8 mouse cellular contexts compared by ENCODE assay signal in genomic region chr13:34653391-34653790, GRCm38 (mm10). TPM values are rescaled to one million over a fixed set of nuclear protein-coding genes. Genes with fewer than 3 reads are reported as not detected.
DNase-seq lines count a peak whose midpoint lies in the region; ATAC-seq lines count a peak whose summit lies in the region.

Gene Pxdc1, minus strand, starts transcription at chr13:34653486.

- H3K4me3 ChIP-seq in forebrain, embryonic 16.5 days (replicated peaks; ENCODE audit: low read length): peak within 1 kb of the TSS; percentile 58
- H3K4me3 ChIP-seq in hindbrain, embryonic 14.5 days (replicated peaks; ENCODE audit: low read length): peak within 1 kb of the TSS; percentile 55
- peak within 1 kb of the TSS; percentile 64 for H3K4me3 ChIP-seq in limb, embryonic 13.5 days
- peak within 1 kb of the TSS; percentile 60 for H3K4me3 ChIP-seq in midbrain, embryonic 16.5 days (ENCODE audit: low read depth, low read length)

- H3K9ac ChIP-seq in forebrain, embryonic 16.5 days (replicated peaks; ENCODE audit: low read depth, low read length): peak within 1 kb of the TSS; percentile 64
- peak within 1 kb of the TSS; percentile 63 for H3K9ac ChIP-seq in hindbrain, embryonic 14.5 days
- peak within 1 kb of the TSS; percentile 79 for H3K9ac ChIP-seq in limb, embryonic 13.5 days
- H3K9ac ChIP-seq in midbrain, embryonic 16.5 days (ENCODE audit: low read depth, low read length): peak within 1 kb of the TSS; percentile 59

- 7% methylated on average over 9 of the region's 9 CpGs for whole genome bisulfite sequencing in forebrain, embryonic 16.5 days
- WGBS in hindbrain, embryonic 14.5 days: 3% methylated on average over 9 of the region's 9 CpGs
- WGBS in limb, embryonic 13.5 days: 3% methylated on average over 9 of the region's 9 CpGs
- WGBS in midbrain, embryonic 16.5 days: 4% methylated on average over 9 of the region's 9 CpGs

- H3K9me3 ChIP-seq in forebrain, embryonic 16.5 days (ENCODE audit: control insufficient read depth, low read length): no peaks in the 10 kb centered on the region
- H3K9me3 ChIP-seq in hindbrain, embryonic 14.5 days (ENCODE audit: control insufficient read depth, low read length): no peaks in the 10 kb centered on the region
- H3K9me3 ChIP-seq in limb, embryonic 13.5 days: no peaks in the 10 kb centered on the region
- no peaks in the 10 kb centered on the region for H3K9me3 ChIP-seq in midbrain, embryonic 16.5 days (replicated peaks; ENCODE audit: control insufficient read depth, low read length, poor library complexity, severe bottlenecking)

- peak within 1 kb of the TSS; percentile 82 for H3K4me2 ChIP-seq in forebrain, embryonic 16.5 days (ENCODE audit: low read length)
- H3K4me2 ChIP-seq in hindbrain, embryonic 14.5 days (replicated peaks): peak within 1 kb of the TSS; percentile 98
- H3K4me2 ChIP-seq in limb, embryonic 13.5 days (replicated peaks): peak within 1 kb of the TSS; percentile 87
- H3K4me2 ChIP-seq in midbrain, embryonic 16.5 days (ENCODE audit: low read length): peak within 1 kb of the TSS; percentile 99

- H3K4me1 ChIP-seq in forebrain, embryonic 16.5 days (replicated peaks; ENCODE audit: control insufficient read depth, insufficient read depth, low read length): peaks cover 26% of the 10 kb centered on the region
- peaks cover 20% of the 10 kb centered on the region for H3K4me1 ChIP-seq in hindbrain, embryonic 14.5 days (replicated peaks; ENCODE audit: control insufficient read depth, insufficient read depth, low read length)
- peaks cover 32% of the 10 kb centered on the region for H3K4me1 ChIP-seq in limb, embryonic 13.5 days
- peaks cover 19% of the 10 kb centered on the region for H3K4me1 ChIP-seq in midbrain, embryonic 16.5 days (ENCODE audit: control insufficient read depth, insufficient read depth, low read length)

- no peaks in the 10 kb centered on the region for H3K36me3 ChIP-seq in forebrain, embryonic 16.5 days (ENCODE audit: control insufficient read depth, insufficient read depth)
- H3K36me3 ChIP-seq in hindbrain, embryonic 14.5 days (replicated peaks; ENCODE audit: control insufficient read depth, insufficient read depth): no peaks in the 10 kb centered on the region
- no peaks in the 10 kb centered on the region for H3K36me3 ChIP-seq in limb, embryonic 13.5 days
- no peaks in the 10 kb centered on the region for H3K36me3 ChIP-seq in midbrain, embryonic 16.5 days (ENCODE audit: control insufficient read depth, insufficient read depth, low read length)

- DNase-seq in spleen, adult 18-20 months: peak; percentile 37 to 42
- DNase-seq in spleen, postnatal 14 days (ENCODE audit: low spot score in 2 of 2): no peak
- DNase-seq in hindbrain, embryonic 14.5 days (ENCODE audit: low spot score): no peak
- no peak for DNase-seq in T-cell, adult 2 months (ENCODE audit: low spot score)
- no peak for DNase-seq in thymus, postnatal 4 days

- no peak for ATAC-seq in forebrain, embryonic 16.5 days
- no peak for ATAC-seq in hindbrain, embryonic 14.5 days (ENCODE audit: low FRiP score)
- no peak for ATAC-seq in limb, embryonic 13.5 days (ENCODE audit: low FRiP score, low read depth)
- no peak for ATAC-seq in midbrain, embryonic 16.5 days

- peaks cover 26% of the 10 kb centered on the region for H3K27me3 ChIP-seq in forebrain, embryonic 16.5 days (replicated peaks; ENCODE audit: control insufficient read depth, insufficient read depth, low read length)
- peaks cover 41% of the 10 kb centered on the region for H3K27me3 ChIP-seq in hindbrain, embryonic 14.5 days (ENCODE audit: control insufficient read depth, insufficient read depth, low read length)
- H3K27me3 ChIP-seq in limb, embryonic 13.5 days: peaks cover 41% of the 10 kb centered on the region
- H3K27me3 ChIP-seq in midbrain, embryonic 16.5 days (ENCODE audit: control insufficient read depth, insufficient read depth, low read depth, low read length): peaks cover 31% of the 10 kb centered on the region

- no peak within 1 kb of the TSS for H3K27ac ChIP-seq in forebrain, embryonic 16.5 days (ENCODE audit: low read length)
- H3K27ac ChIP-seq in hindbrain, embryonic 14.5 days: peak within 1 kb of the TSS; percentile 54; the same call in 1 of the 2 replicates
- peak within 1 kb of the TSS; percentile 73 for H3K27ac ChIP-seq in limb, embryonic 13.5 days
- peak within 1 kb of the TSS; percentile 4; the same call in 1 of the 2 replicates for H3K27ac ChIP-seq in midbrain, embryonic 16.5 days (ENCODE audit: low read length)

RNA-seq across cellular contexts. Expression of gene Pxdc1, which starts in this region (rescaled TPM):
- polyA plus RNA-seq in forebrain, embryonic 16.5 days (2015; fragmentation: Nextera tagmentation; extraction: Ambion mirVana): 5.2 and 10.0 TPM in 2 replicates
- 10.4 and 13.2 TPM in 2 replicates for polyA plus RNA-seq in hindbrain, embryonic 14.5 days (2014; fragmentation: Nextera tagmentation; extraction: Ambion mirVana)
- 14.2 and 16.3 TPM in 2 replicates for polyA plus RNA-seq in limb, embryonic 13.5 days (2015; fragmentation: Nextera tagmentation; extraction: Ambion mirVana)
- 9.2 and 11.7 TPM in 2 replicates for polyA plus RNA-seq in midbrain, embryonic 16.5 days (2015; fragmentation: Nextera tagmentation; extraction: Ambion mirVana)

Comparison
In these comparisons a context has a peak if more than half of its experiments do, and no peak if none do; other contexts are left out.
1. DNase-seq: peak in spleen, adult 18-20 months (2 of 2); none in spleen, postnatal 14 days (0 of 2), hindbrain, embryonic 14.5 days (single experiment), T-cell, adult 2 months (single experiment) and thymus, postnatal 4 days (single experiment).
2. Peak in every context shown above with its lines, with median percentiles within 50 percentile points of each other: H3K4me2 ChIP-seq, H3K4me3 ChIP-seq and H3K9ac ChIP-seq.